Mouse (Mus musculus) intestine, postnatal 0 days (tissue): Measurements from ENCODE around the gene Zmynd19. TPM values are rescaled to one million over a fixed set of nuclear protein-coding genes. Genes with fewer than 3 reads are reported as not detected.

Experiments used
- ATAC-seq: fragments of 200-750 bp; cut with Nextera tagmentation; 2 replicates; pipeline ENCODE4 v1.8.0; 2017; ENCODE audit warnings: mild to moderate bottlenecking, moderate TSS enrichment, moderate library complexity
- H3K27ac ChIP-seq: fragments of 300-500 bp; sonication (generic); 2 replicates; pipeline ENCODE4 v1.5.1; 2014; ENCODE audit warnings: mild to moderate bottlenecking, low read depth, low read length, moderate library complexity
- H3K27me3 ChIP-seq: fragments of 300-500 bp; sonication (generic); replicated peaks from 2 replicates; pipeline ENCODE4 v1.6.1; 2014; ENCODE audit warnings: low read length, mixed read lengths; ENCODE audit not compliant: control insufficient read depth, insufficient read depth
- H3K36me3 ChIP-seq: fragments of 300-500 bp; sonication (generic); 2 replicates; pipeline ENCODE4 v1.6.1; 2014; ENCODE audit warnings: mild to moderate bottlenecking, moderate library complexity; ENCODE audit not compliant: control insufficient read depth, insufficient read depth
- H3K4me1 ChIP-seq: fragments of 300-500 bp; sonication (generic); replicated peaks from 2 replicates; pipeline ENCODE4 v1.6.1; 2014; ENCODE audit warnings: antibody characterized with exemption, low read length, mixed read lengths; ENCODE audit not compliant: control insufficient read depth, insufficient read depth
- H3K4me2 ChIP-seq: fragments of 300-500 bp; sonication (generic); replicated peaks from 2 replicates; pipeline ENCODE4 v1.6.1; 2014; ENCODE audit warnings: low read depth, mild to moderate bottlenecking, moderate library complexity
- H3K4me3 ChIP-seq: fragments of 300-500 bp; sonication (generic); 2 replicates; pipeline ENCODE4 v1.5.1; 2014; ENCODE audit warnings: low read depth, low read length
- H3K9ac ChIP-seq: fragments of 300-500 bp; sonication (generic); 2 replicates; pipeline ENCODE4 v1.6.1; 2014; ENCODE audit warnings: mild to moderate bottlenecking, low read depth, low read length
- H3K9me3 ChIP-seq: fragments of 300-500 bp; sonication (generic); 2 replicates; pipeline ENCODE4 v1.6.1; 2016; ENCODE audit warnings: mixed run types; ENCODE audit not compliant: control insufficient read depth
- CTCF ChIP-seq: sonication (generic); IDR thresholded peaks from 2 replicates; pipeline ENCODE4 v1.5.1; 2016; ENCODE audit warnings: low read depth, mild to moderate bottlenecking, control low read depth, antibody characterized with exemption, moderate library complexity
- WGBS: fragments of 180-500 bp; shearing (Covaris S2); extraction: QIAGEN DNeasy Blood & Tissue Kit; methylation state at CpG from one replicate; pipeline ENCODE4 v1.1.7; 2014; 5-methylcytosine and 5-hydroxymethylcytosine counted together
- polyA plus RNA-seq: library from polyadenylated mRNA; unstranded; fragments of >200 nt; fragmentation: Nextera tagmentation; extraction: Ambion mirVana; gene quantifications from 2 replicates; pipeline ENCODE4 v1.2.1, GENCODE M21; 2015

The Zmynd19 gene
- polyA plus RNA-seq, 1 experiment from 2014 or later, result 5.0 TPM

DNA sequence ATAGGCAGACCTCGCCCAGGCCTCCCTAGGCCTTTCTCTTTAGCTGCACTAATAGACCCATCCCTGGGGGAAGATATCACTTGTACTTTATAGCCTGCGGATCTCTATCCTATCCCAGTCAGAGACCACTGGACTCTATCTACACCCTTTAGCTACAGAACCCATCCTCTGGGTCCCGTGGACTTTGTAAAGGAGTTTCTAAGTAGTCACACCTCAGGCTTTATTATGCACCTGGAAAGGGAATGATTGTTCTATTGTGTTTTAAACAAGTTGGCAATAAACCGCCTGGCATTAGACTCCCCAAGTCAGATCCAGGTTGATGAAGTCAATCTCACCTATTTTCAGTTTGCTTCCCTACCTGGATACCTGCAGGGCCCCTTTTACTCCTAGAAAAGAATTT, 37.4 kb upstream of the Zmynd19 start:
- Histone ChIP-seq H3K9me3 (no peaks in the 10 kb centered on the region), H3K27me3 (no peaks in the 10 kb centered on the region), H3K4me2 (no peak overlapping the region), H3K36me3 (no peaks in the 10 kb centered on the region), H3K4me1 (no peaks in the 10 kb centered on the region), H3K4me3 (no peak overlapping the region), H3K9ac (no peak overlapping the region), H3K27ac (no peak overlapping the region)
- no peak for TF ChIP-seq CTCF
- 88% methylated on average over 4 of the region's 4 CpGs for WGBS
- no peak for ATAC-seq

DNA sequence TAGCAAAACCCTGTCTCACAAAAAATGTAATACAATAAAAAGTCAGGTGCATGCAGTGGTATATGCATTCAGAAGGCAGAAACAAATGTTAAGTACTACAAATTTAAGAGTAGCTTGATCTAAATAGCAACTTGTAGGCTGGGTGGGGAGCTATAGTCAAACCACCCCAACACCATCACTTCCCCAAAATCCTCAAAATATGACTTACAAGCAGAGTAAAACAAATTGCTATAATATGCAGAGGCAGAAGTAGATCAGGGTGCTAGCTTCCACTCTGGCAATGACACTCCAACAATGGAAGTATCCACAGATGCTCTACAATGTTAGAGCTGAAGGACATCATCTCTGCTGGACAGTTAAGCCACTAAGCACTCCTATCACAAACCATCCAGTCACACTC, 37.0 kb upstream of the Zmynd19 start:
- TF ChIP-seq CTCF, result no peak
- no peak overlapping the region for H3K27ac ChIP-seq
- H3K9me3 ChIP-seq, result no peaks in the 10 kb centered on the region
- H3K4me1 ChIP-seq, result no peaks in the 10 kb centered on the region
- H3K27me3 ChIP-seq, result no peaks in the 10 kb centered on the region
- no peak for ATAC-seq
- no peaks in the 10 kb centered on the region for H3K36me3 ChIP-seq
- H3K4me3 ChIP-seq, result no peak overlapping the region
- H3K4me2 ChIP-seq, result no peak overlapping the region
- no peak overlapping the region for H3K9ac ChIP-seq

DNA sequence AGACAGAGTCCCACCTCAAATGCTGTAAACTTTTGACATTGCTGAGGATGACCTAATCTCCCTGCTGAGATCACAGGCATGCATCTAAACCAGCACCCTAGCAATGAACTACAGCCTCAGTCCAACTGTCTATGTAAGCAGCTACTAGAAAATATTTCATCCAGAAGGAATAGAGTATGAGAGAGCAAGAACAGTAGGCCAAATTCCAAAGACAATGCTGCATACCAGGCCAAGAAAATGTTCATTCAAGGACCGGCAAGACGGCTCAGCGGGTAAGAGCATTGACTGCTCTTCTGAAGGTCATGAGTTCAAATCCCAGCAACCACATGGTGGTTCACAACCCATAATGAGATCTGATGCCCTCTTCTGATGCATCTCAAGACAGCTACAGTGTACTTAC, 34.8 kb upstream of the Zmynd19 start:
- Histone ChIP-seq H3K4me2 (no peak overlapping the region), H3K4me1 (no peaks in the 10 kb centered on the region), H3K9me3 (no peaks in the 10 kb centered on the region), H3K27ac (no peak overlapping the region), H3K9ac (no peak overlapping the region), H3K36me3 (no peaks in the 10 kb centered on the region), H3K27me3 (no peaks in the 10 kb centered on the region), H3K4me3 (no peak overlapping the region)
- 80% methylated on average over 3 of the region's 3 CpGs for WGBS
- no peak for TF ChIP-seq CTCF
- ATAC-seq, result no peak

DNA sequence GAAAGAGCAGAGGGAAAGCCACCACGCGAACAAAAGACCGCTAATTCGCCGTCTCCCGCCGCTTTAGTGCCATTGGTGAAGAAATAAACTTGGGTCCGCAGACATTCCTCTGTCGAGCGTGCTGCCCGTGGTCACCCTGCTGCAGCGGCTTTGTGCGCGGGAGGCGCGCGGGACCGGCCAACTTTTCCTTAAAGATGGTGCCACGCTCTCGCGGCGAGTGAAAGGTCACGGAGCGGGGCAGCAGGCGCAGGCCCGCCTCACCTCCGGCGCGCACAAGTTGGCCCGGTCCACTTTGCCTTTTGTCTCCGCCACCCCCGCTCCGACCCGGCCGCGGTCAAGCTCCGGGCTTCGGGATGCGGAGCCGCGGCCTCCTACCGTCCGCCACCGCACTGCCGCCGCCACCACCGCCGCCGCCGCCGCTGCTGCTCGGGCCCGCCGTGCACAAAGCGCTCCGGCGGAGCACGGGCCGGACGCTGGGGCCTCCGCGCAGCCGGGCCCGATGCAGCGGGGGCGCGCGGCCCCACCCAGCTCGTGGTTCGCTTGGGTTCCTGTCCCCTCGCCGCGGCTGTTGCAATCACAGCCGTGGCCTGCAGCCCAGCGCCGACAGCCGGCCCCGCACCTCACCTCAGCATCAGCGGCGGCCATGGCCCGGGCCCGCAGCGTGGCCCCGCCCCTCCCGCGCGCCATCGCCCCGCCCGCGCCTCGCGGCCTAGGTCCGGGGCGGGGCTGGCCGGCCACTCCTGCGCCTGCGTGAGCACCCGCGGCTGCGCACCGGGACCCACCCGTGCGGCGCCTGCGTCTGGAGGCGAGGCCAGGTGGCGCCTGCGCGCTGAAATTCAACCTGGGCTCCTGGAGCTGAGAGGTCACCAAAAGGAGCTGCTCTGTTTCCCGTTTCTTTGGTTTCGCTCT, 30.4 kb upstream of the Zmynd19 start, which contains the start of gene Ehmt1:
Ehmt1 (minus strand) TSS at position 685 of the 909 bp plus-strand sequence.
- Histone ChIP-seq H3K4me3 (peak within 1 kb of the TSS; percentile 77), H3K4me2 (peak within 1 kb of the TSS; percentile 67), H3K27me3 (no peaks in the 10 kb centered on the region), H3K27ac (peak within 1 kb of the TSS; percentile 88), H3K9me3 (no peaks in the 10 kb centered on the region), H3K4me1 (no peaks in the 10 kb centered on the region), H3K9ac (peak within 1 kb of the TSS; percentile 84), H3K36me3 (no peaks in the 10 kb centered on the region)
- under 1% methylated on average over 91 of the region's 112 CpGs for WGBS
- ATAC-seq, result peak; percentile 97
- TF ChIP-seq CTCF, result peak; percentile 37

DNA sequence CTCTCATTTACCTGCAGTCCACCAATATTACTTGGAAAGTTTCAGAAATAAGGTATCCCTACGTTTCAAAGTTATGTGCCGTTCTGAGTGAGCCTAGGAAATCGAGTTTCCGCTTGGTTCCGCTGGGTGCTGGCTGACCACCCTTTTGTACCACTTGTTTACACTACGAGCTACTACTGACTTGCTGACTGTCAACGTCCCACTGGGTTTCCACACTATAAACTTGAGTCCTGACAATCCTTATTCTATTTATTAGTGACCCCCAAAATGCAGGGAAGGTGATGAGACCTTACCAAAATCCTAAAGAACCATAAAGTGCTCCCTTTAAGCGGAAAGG, 29.8 kb upstream of the Zmynd19 start:
- H3K36me3 ChIP-seq, result peaks cover 4% of the 10 kb centered on the region; the same call in 1 of the 2 replicates
- H3K9me3 ChIP-seq, result no peaks in the 10 kb centered on the region
- H3K4me2 ChIP-seq, result peak overlapping the region; percentile 67
- no peak for TF ChIP-seq CTCF
- WGBS, result 10% methylated on average over 8 of the region's 8 CpGs
- H3K4me1 ChIP-seq, result no peaks in the 10 kb centered on the region
- peak overlapping the region; percentile 88 for H3K27ac ChIP-seq
- H3K27me3 ChIP-seq, result no peaks in the 10 kb centered on the region
- H3K9ac ChIP-seq, result peak overlapping the region; percentile 50
- ATAC-seq, result peak; percentile 18; the same call in 1 of the 2 replicates
- peak overlapping the region; percentile 77 for H3K4me3 ChIP-seq

DNA sequence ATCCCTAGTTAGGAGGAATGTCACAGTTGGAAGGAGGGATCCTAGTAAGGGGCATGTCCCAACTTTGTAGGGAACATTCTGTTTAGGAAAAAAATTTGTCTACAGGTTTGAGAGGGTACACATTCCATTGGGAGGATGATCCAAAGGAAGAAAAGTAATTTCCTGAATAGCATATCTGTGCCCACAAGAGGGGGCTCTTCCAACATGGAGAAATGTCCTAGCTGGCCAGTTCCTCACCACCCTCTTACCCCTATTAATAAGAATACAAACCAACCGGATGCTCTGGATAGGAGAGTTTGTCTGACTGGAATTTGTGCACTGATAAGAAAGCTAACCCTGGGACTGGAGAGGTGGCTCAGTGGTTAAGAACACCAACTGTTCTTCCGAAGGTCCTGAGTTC, 26.0 kb upstream of the Zmynd19 start:
- Histone ChIP-seq H3K4me1 (no peaks in the 10 kb centered on the region), H3K36me3 (peaks cover 19% of the 10 kb centered on the region; the same call in 1 of the 2 replicates), H3K27ac (no peak overlapping the region), H3K9me3 (no peaks in the 10 kb centered on the region), H3K9ac (no peak overlapping the region), H3K4me3 (no peak overlapping the region), H3K27me3 (no peaks in the 10 kb centered on the region), H3K4me2 (no peak overlapping the region)
- 48% methylated on average over 2 of the region's 2 CpGs for WGBS
- ATAC-seq, result no peak
- TF ChIP-seq CTCF, result peak; percentile 75
